In genomic region chr1:105663962-105664812, GRCm38 (mm10) we compare ENCODE assay signal across 8 mouse cellular contexts. TPM values are rescaled to one million over a fixed set of nuclear protein-coding genes. Genes with fewer than 3 reads are reported as not detected.
A peak's percentile ranks its signal among the peaks of the same experiment; 100 is the strongest.
DNase-seq lines count a peak whose midpoint lies in the region; ATAC-seq and TF ChIP-seq lines count a peak whose summit lies in the region.

No protein-coding gene starts in this region.

- peak overlapping the region; percentile 100 for H3K4me3 ChIP-seq in kidney, adult 2 months (ENCODE audit: insufficient read depth, low read depth, low read length)
- H3K4me3 ChIP-seq in ES-Bruce4 (ENCODE audit: low read depth, low read length): peak overlapping the region; percentile 80
- peak overlapping the region; percentile 95 for H3K4me3 ChIP-seq in embryonic facial prominence, embryonic 11.5 days (ENCODE audit: low read depth, low read length)
- H3K4me3 ChIP-seq in hindbrain, embryonic 14.5 days (replicated peaks; ENCODE audit: low read length): peak overlapping the region; percentile 96
- peak overlapping the region; percentile 96 for H3K4me3 ChIP-seq in liver, embryonic 12.5 days
- H3K4me3 ChIP-seq in olfactory bulb, adult 2 months (ENCODE audit: insufficient read depth, low read depth, low read length): peak overlapping the region; percentile 98

- TF ChIP-seq POLR2A in kidney, adult 2 months (IDR thresholded peaks at IDR 0.05; ENCODE audit: low read depth, low read length): no peak
- TF ChIP-seq POLR2A in ES-Bruce4 (IDR thresholded peaks at IDR 0.05; ENCODE audit: insufficient read depth, low read length): no peak
- no peak for TF ChIP-seq POLR2A in olfactory bulb, adult 2 months (IDR thresholded peaks at IDR 0.05; ENCODE audit: insufficient read depth, low read depth, low read length)

- TF ChIP-seq CTCF in kidney, adult 2 months (conservative IDR thresholded peaks at IDR 0.05; ENCODE audit: insufficient read depth, insufficient read length, low read depth, low read length): no peak
- TF ChIP-seq CTCF in ES-Bruce4 (IDR thresholded peaks at IDR 0.05; ENCODE audit: low read depth, low read length): no peak
- no peak for TF ChIP-seq CTCF in olfactory bulb, adult 2 months (IDR thresholded peaks at IDR 0.05; ENCODE audit: insufficient read depth, low read depth, low read length)

- H3K4me2 ChIP-seq in embryonic facial prominence, embryonic 11.5 days (ENCODE audit: low read depth, low read length): peak overlapping the region; percentile 88
- peak overlapping the region; percentile 86 for H3K4me2 ChIP-seq in hindbrain, embryonic 14.5 days (replicated peaks)
- peak overlapping the region; percentile 80 for H3K4me2 ChIP-seq in liver, embryonic 12.5 days

- H3K4me1 ChIP-seq in kidney, adult 2 months (ENCODE audit: control insufficient read depth, insufficient read depth, low read length): peaks cover 2% of the 10 kb centered on the region; the same call in 1 of the 2 replicates
- no peaks in the 10 kb centered on the region for H3K4me1 ChIP-seq in ES-Bruce4 (ENCODE audit: control insufficient read depth, insufficient read depth, low read length)
- no peaks in the 10 kb centered on the region for H3K4me1 ChIP-seq in embryonic facial prominence, embryonic 11.5 days (ENCODE audit: control insufficient read depth, insufficient read depth, low read length)
- peaks cover 31% of the 10 kb centered on the region for H3K4me1 ChIP-seq in hindbrain, embryonic 14.5 days (replicated peaks; ENCODE audit: control insufficient read depth, insufficient read depth, low read length)
- H3K4me1 ChIP-seq in liver, embryonic 12.5 days: peaks cover 42% of the 10 kb centered on the region
- H3K4me1 ChIP-seq in olfactory bulb, adult 2 months (ENCODE audit: control insufficient read depth, insufficient read depth, low read length): peaks cover 5% of the 10 kb centered on the region

- under 1% methylated on average over 68 of the region's 68 CpGs for WGBS in kidney, adult 2 months
- WGBS in embryonic facial prominence, embryonic 11.5 days: under 1% methylated on average over 68 of the region's 68 CpGs
- WGBS in hindbrain, embryonic 14.5 days: 0% methylated on average over 68 of the region's 68 CpGs
- WGBS in liver, embryonic 12.5 days (ENCODE audit: insufficient replicate concordance): under 1% methylated on average over 68 of the region's 68 CpGs
- under 1% methylated on average over 68 of the region's 68 CpGs for WGBS in olfactory bulb, adult 2 months

- no peaks in the 10 kb centered on the region for H3K36me3 ChIP-seq in kidney, adult 2 months (ENCODE audit: control insufficient read depth, insufficient read depth, low read length)
- no peaks in the 10 kb centered on the region for H3K36me3 ChIP-seq in ES-Bruce4 (ENCODE audit: control insufficient read depth, insufficient read depth, low read length, poor library complexity, severe bottlenecking)
- H3K36me3 ChIP-seq in embryonic facial prominence, embryonic 11.5 days (replicated peaks; ENCODE audit: control insufficient read depth, insufficient read depth, low read depth, low read length): no peaks in the 10 kb centered on the region
- H3K36me3 ChIP-seq in hindbrain, embryonic 14.5 days (replicated peaks; ENCODE audit: control insufficient read depth, insufficient read depth): no peaks in the 10 kb centered on the region
- H3K36me3 ChIP-seq in liver, embryonic 12.5 days: 0 out of 2 replicates have a peak, but pooled peaks cover 6% of the 10 kb centered on the region

- no peak for TF ChIP-seq EP300 in ES-Bruce4 (IDR thresholded peaks at IDR 0.05; ENCODE audit: insufficient read depth, low read depth, low read length)

- no peaks in the 10 kb centered on the region for H3K27me3 ChIP-seq in kidney, adult 2 months (replicated peaks; ENCODE audit: control insufficient read depth, insufficient read depth, low read length)
- no peaks in the 10 kb centered on the region for H3K27me3 ChIP-seq in ES-Bruce4 (ENCODE audit: control insufficient read depth, insufficient read depth, low read length, poor library complexity, severe bottlenecking)
- no peaks in the 10 kb centered on the region for H3K27me3 ChIP-seq in embryonic facial prominence, embryonic 11.5 days (ENCODE audit: control insufficient read depth, insufficient read depth, low read length)
- no peaks in the 10 kb centered on the region for H3K27me3 ChIP-seq in hindbrain, embryonic 14.5 days (ENCODE audit: control insufficient read depth, insufficient read depth, low read length)
- no peaks in the 10 kb centered on the region for H3K27me3 ChIP-seq in liver, embryonic 12.5 days (replicated peaks)

- H3K9me3 ChIP-seq in ES-Bruce4 (replicated peaks; ENCODE audit: control insufficient read depth, insufficient read depth, low read length, poor library complexity, severe bottlenecking): no peaks in the 10 kb centered on the region
- H3K9me3 ChIP-seq in embryonic facial prominence, embryonic 11.5 days (replicated peaks; ENCODE audit: control insufficient read depth, low read length): no peaks in the 10 kb centered on the region
- no peaks in the 10 kb centered on the region for H3K9me3 ChIP-seq in hindbrain, embryonic 14.5 days (ENCODE audit: control insufficient read depth, low read length)
- no peaks in the 10 kb centered on the region for H3K9me3 ChIP-seq in liver, embryonic 12.5 days (replicated peaks)

- peak overlapping the region; percentile 86 for H3K27ac ChIP-seq in kidney, adult 2 months (ENCODE audit: insufficient read depth, low read depth, low read length)
- H3K27ac ChIP-seq in ES-Bruce4 (ENCODE audit: insufficient read depth, low read length): no peak overlapping the region
- H3K27ac ChIP-seq in embryonic facial prominence, embryonic 11.5 days (replicated peaks; ENCODE audit: low read depth, low read length): peak overlapping the region; percentile 52; the same call in 1 of the 2 replicates
- peak overlapping the region; percentile 86 for H3K27ac ChIP-seq in hindbrain, embryonic 14.5 days
- peak overlapping the region; percentile 81 for H3K27ac ChIP-seq in liver, embryonic 12.5 days
- peak overlapping the region; percentile 84 for H3K27ac ChIP-seq in olfactory bulb, adult 2 months (ENCODE audit: insufficient read depth, low read depth, low read length)

- peak; percentile 7; the same call in 1 of the 2 replicates for ATAC-seq in embryonic facial prominence, embryonic 11.5 days (replicated peaks; ENCODE audit: insufficient number of reproducible peaks, low FRiP score, low TSS enrichment, low read depth)
- ATAC-seq in hindbrain, embryonic 14.5 days (ENCODE audit: low FRiP score): peak; percentile 19
- peak; percentile 11 for ATAC-seq in liver, embryonic 12.5 days

- peak overlapping the region; percentile 86 for H3K9ac ChIP-seq in ES-Bruce4 (ENCODE audit: low read depth, poor library complexity, severe bottlenecking)
- peak overlapping the region; percentile 74 for H3K9ac ChIP-seq in embryonic facial prominence, embryonic 11.5 days (replicated peaks; ENCODE audit: low read length)
- peak overlapping the region; percentile 91 for H3K9ac ChIP-seq in hindbrain, embryonic 14.5 days
- peak overlapping the region; percentile 92 for H3K9ac ChIP-seq in liver, embryonic 12.5 days

- peak; percentile 14 for DNase-seq in kidney, adult 2 months
- no peak for DNase-seq in kidney, adult 11 months
- peak; percentile 22 for DNase-seq in embryonic facial prominence, embryonic 11.5 days (ENCODE audit: low spot score)
- peak; percentile 30 for DNase-seq in hindbrain, embryonic 14.5 days (ENCODE audit: low spot score)
- no peak for DNase-seq in adrenal gland, adult 2 months

RNA-seq across cellular contexts. Expression of gene Relch, which starts 0.5 kb away (rescaled TPM):
- polyA plus RNA-seq in kidney, adult 2 months (2012; rRNA removed): 14.3 and 15.5 TPM in 2 replicates
- 26.5 and 27.4 TPM in 2 replicates for polyA plus RNA-seq in ES-Bruce4 (2011; ENCODE audit: insufficient read depth, insufficient read length, low read depth, missing spikeins)
- polyA plus RNA-seq in embryonic facial prominence, embryonic 11.5 days (2014; fragmentation: Nextera tagmentation; extraction: Ambion mirVana): 19.7 and 19.8 TPM in 2 replicates
- polyA plus RNA-seq in hindbrain, embryonic 14.5 days (2014; fragmentation: Nextera tagmentation; extraction: Ambion mirVana): 48.5 and 54.2 TPM in 2 replicates
- 19.1 and 21.6 TPM in 2 replicates for polyA plus RNA-seq in liver, embryonic 12.5 days (2016; fragmentation: Nextera tagmentation; extraction: Ambion mirVana)
- polyA plus RNA-seq in olfactory bulb, adult 2 months (2012; ENCODE audit: insufficient read depth, insufficient read length, low replicate concordance, missing spikeins): 163 TPM in 1 of 2 replicates, not detected in the other
- 10 to 100 TPM; 29.1 to 32.8 TPM for total RNA-seq in adrenal gland, adult 2 months (2021)
- polyA plus RNA-seq in adrenal gland, adult 2 months (2012; rRNA removed): 35.0 and 37.9 TPM in 2 replicates

RNA-seq across cellular contexts. Expression of gene Pign, which starts 0.7 kb away (rescaled TPM):
- 18.6 and 23.3 TPM in 2 replicates for polyA plus RNA-seq in kidney, adult 2 months (2012; rRNA removed)
- polyA plus RNA-seq in ES-Bruce4 (2011; ENCODE audit: insufficient read depth, insufficient read length, low read depth, missing spikeins): 27.7 and 33.6 TPM in 2 replicates
- polyA plus RNA-seq in embryonic facial prominence, embryonic 11.5 days (2014; fragmentation: Nextera tagmentation; extraction: Ambion mirVana): 12.6 and 14.9 TPM in 2 replicates
- 12.5 and 14.8 TPM in 2 replicates for polyA plus RNA-seq in hindbrain, embryonic 14.5 days (2014; fragmentation: Nextera tagmentation; extraction: Ambion mirVana)
- polyA plus RNA-seq in liver, embryonic 12.5 days (2016; fragmentation: Nextera tagmentation; extraction: Ambion mirVana): 9.5 and 9.7 TPM in 2 replicates
- polyA plus RNA-seq in olfactory bulb, adult 2 months (2012; ENCODE audit: insufficient read depth, insufficient read length, low replicate concordance, missing spikeins): not detected in 2 replicates
- total RNA-seq in adrenal gland, adult 2 months (2021): 10 to 100 TPM; 28.1 to 39.4 TPM
- polyA plus RNA-seq in adrenal gland, adult 2 months (2012; rRNA removed): 6.7 and 11.3 TPM in 2 replicates

Comparison
In these comparisons a context has a peak if more than half of its experiments do, and no peak if none do; other contexts are left out.
1. DNase-seq: peak in kidney, adult 2 months (single experiment), embryonic facial prominence, embryonic 11.5 days (single experiment) and hindbrain, embryonic 14.5 days (single experiment); none in kidney, adult 11 months (single experiment) and adrenal gland, adult 2 months (single experiment).
2. Peak in every context shown above with its lines, with median percentiles within 50 percentile points of each other: H3K4me3 ChIP-seq, H3K9ac ChIP-seq, ATAC-seq and H3K4me2 ChIP-seq.